Mouse (Mus musculus): ENCODE results near the gene Zfp936. TPM values are rescaled to one million over a fixed set of nuclear protein-coding genes. Genes with fewer than 3 reads are reported as not detected.

Zfp936 gene
- not detected in 2 replicates for polyA plus RNA-seq (2012; ENCODE audit: low replicate concordance)

DNA sequence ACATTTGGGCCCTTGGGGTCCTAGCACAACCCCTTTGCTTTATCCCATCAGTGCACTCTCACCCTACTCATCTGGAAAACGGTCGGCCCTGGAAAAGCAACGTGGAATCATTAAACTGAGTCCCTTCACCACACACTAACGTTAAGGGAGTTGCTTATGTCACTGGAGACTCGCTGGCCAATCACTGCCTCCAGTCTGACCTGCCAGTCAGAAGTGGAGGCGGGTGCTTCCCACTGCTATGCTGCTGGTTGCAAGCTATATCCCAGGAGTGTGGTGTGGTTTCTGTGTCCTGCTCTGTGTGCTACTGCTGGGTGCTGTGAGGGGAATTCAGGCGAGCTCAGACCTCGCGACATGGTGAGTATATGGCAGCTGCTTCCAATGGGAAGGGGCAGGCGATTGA lies at the start of gene Zfp936:
Gene Zfp936 (plus strand): TSS at position 301 of the 400 bp plus-strand sequence.

Other genes with a start within 250 kb of the Zfp936 start
- gene Gm2381, start 247.0 kb upstream of the Zfp936 start, polyA plus RNA-seq (2012; ENCODE audit: low replicate concordance): not detected in 2 replicates
- gene Vmn2r63, start 180.4 kb upstream of the Zfp936 start, polyA plus RNA-seq (2012; ENCODE audit: low replicate concordance): not detected in 2 replicates
- gene Gm9268, start 95.5 kb upstream of the Zfp936 start, polyA plus RNA-seq (2012; ENCODE audit: low replicate concordance): not detected in 2 replicates
- 0.98 and 5.1 TPM in 2 replicates for gene Zfp715, start 199.1 kb downstream of the Zfp936 start, polyA plus RNA-seq (2012; ENCODE audit: low replicate concordance)
- gene Siglecf, start 237.1 kb downstream of the Zfp936 start, polyA plus RNA-seq (2012; ENCODE audit: low replicate concordance): 1.2 and 1.7 TPM in 2 replicates

Measured in hematopoietic multipotent progenitor cell, adult 10-12 weeks (in vitro differentiated cells).